Mouse (Mus musculus): ENCODE data around the gene Bace1. TPM values are rescaled to one million over a fixed set of nuclear protein-coding genes. Genes with fewer than 3 reads are reported as not detected.

Bace1 gene
- polyA plus RNA-seq, 1 experiment from 2014 or later: 26.5 TPM

DNA sequence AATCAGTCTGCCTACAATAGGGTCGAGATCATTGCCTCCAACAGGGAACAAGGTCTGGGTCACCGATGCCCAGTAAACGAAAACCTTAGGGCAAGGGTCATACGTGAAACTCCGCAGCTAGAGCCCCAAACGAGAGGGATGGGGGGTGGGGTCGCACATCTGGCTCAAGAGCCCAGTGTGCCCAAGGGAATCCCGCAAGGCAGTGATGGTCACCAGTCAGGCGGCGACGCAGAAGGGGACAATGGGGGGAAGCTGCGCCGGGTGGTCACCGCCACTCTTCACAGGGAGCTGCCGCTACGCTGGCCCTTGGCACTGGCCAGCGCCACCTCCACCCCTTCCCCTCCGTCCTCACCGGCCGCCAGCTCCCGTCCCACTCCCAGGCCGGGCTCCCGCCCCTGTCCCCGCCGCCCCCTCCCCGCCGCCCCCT lies 67.4 kb downstream of the Bace1 start:
- peak overlapping the region; percentile 61 for H3K4me2 ChIP-seq (ENCODE audit: low read length)
- peak; percentile 50 for ATAC-seq (replicated peaks; ENCODE audit: low FRiP score, low read depth)
- no peak for TF ChIP-seq CTCF (IDR thresholded peaks at IDR 0.05; ENCODE audit: low read depth)
- no peaks in the 10 kb centered on the region; the same call in 1 of the 2 replicates for H3K4me1 ChIP-seq (replicated peaks; ENCODE audit: insufficient read depth, low read length)
- H3K27me3 ChIP-seq (ENCODE audit: insufficient read depth, low read length): no peaks in the 10 kb centered on the region
- peak overlapping the region; percentile 94 for H3K27ac ChIP-seq
- under 1% methylated on average over 24 of the region's 27 CpGs for WGBS
- peak overlapping the region; percentile 83 for H3K9ac ChIP-seq (ENCODE audit: low read depth, low read length)
- peak overlapping the region; percentile 95 for H3K4me3 ChIP-seq (replicated peaks; ENCODE audit: low read depth, low read length)
- peaks cover 24% of the 10 kb centered on the region; the same call in 1 of the 2 replicates for H3K36me3 ChIP-seq (ENCODE audit: insufficient read depth, low read length)
- H3K9me3 ChIP-seq (replicated peaks; ENCODE audit: low read length): no peaks in the 10 kb centered on the region
- DNase-seq (ENCODE audit: low spot score): peak; percentile 40

- no peaks in the 10 kb centered on the region; the same call in 1 of the 2 replicates for H3K4me1 ChIP-seq (replicated peaks; ENCODE audit: insufficient read depth, low read length)
- under 1% methylated on average over 76 of the region's 80 CpGs for WGBS
Observed at GRCm38 (mm10) chr9:45906355-45907077, 68.1 kb downstream of the Bace1 start, which contains the start of the genes Pcsk7 and Rnf214. TSS of gene Pcsk7 (plus strand) at chr9:45906497. TSS of gene Rnf214 (minus strand) at chr9:45906911.

GRCm38 (mm10) chr9:45907078-45907428 lies 68.7 kb downstream of the Bace1 start:
- TF ChIP-seq CTCF (IDR thresholded peaks at IDR 0.05; ENCODE audit: low read depth): no peak
- H3K9me3 ChIP-seq (replicated peaks; ENCODE audit: low read length): no peaks in the 10 kb centered on the region
- no peak for ATAC-seq (replicated peaks; ENCODE audit: low FRiP score, low read depth)
- H3K4me2 ChIP-seq (ENCODE audit: low read length): peak overlapping the region; percentile 61
- H3K27me3 ChIP-seq (ENCODE audit: insufficient read depth, low read length): no peaks in the 10 kb centered on the region
- H3K36me3 ChIP-seq (ENCODE audit: insufficient read depth, low read length): peaks cover 27% of the 10 kb centered on the region
- peak overlapping the region; percentile 95 for H3K4me3 ChIP-seq (replicated peaks; ENCODE audit: low read depth, low read length)
- under 1% methylated on average over 19 of the region's 19 CpGs for WGBS
- H3K9ac ChIP-seq (ENCODE audit: low read depth, low read length): peak overlapping the region; percentile 83
- peak overlapping the region; percentile 94 for H3K27ac ChIP-seq
- peak; percentile 29 for DNase-seq (ENCODE audit: low spot score)
- H3K4me1 ChIP-seq (replicated peaks; ENCODE audit: insufficient read depth, low read length): no peaks in the 10 kb centered on the region; the same call in 1 of the 2 replicates

More at GRCm38 (mm10) chr9:45906355-45907077, 68.1 kb downstream of the Bace1 start, which contains the start of the genes Pcsk7 and Rnf214:
- H3K36me3 ChIP-seq (ENCODE audit: insufficient read depth, low read length): peaks cover 30% of the 10 kb centered on the region
- no peaks in the 10 kb centered on the region for H3K27me3 ChIP-seq (ENCODE audit: insufficient read depth, low read length)
- H3K4me3 ChIP-seq (replicated peaks; ENCODE audit: low read depth, low read length): peak within 1 kb of the TSS; percentile 95
- TF ChIP-seq CTCF (IDR thresholded peaks at IDR 0.05; ENCODE audit: low read depth): peak; percentile 78
- peak within 1 kb of the TSS; percentile 94 for H3K27ac ChIP-seq
- DNase-seq (ENCODE audit: low spot score) (peak; percentile 94), ATAC-seq (replicated peaks; ENCODE audit: low FRiP score, low read depth) (peak; percentile 90)
- no peaks in the 10 kb centered on the region for H3K9me3 ChIP-seq (replicated peaks; ENCODE audit: low read length)
- peak within 1 kb of the TSS; percentile 61 for H3K4me2 ChIP-seq (ENCODE audit: low read length)
- H3K9ac ChIP-seq (ENCODE audit: low read depth, low read length): peak within 1 kb of the TSS; percentile 83

DNA sequence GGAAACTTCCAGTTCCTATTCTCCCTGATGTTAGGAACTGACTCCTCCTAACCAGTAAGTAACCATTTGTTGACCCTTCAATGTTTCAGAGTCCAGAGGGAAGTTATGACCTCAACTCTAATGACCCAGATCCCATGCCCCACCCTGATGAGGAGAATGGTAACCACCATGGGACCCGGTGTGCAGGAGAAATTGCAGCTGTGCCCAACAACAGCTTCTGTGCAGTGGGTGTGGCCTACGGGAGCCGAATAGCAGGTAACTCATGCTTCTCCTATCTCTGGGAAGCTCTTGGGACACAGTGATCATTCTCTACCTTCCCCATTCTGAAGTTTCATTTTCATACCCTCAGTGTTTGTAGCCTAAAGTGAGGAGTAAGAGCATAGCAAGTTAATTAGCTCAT lies 72.6 kb downstream of the Bace1 start:
- H3K36me3 ChIP-seq (ENCODE audit: insufficient read depth, low read length): peaks cover 43% of the 10 kb centered on the region
- H3K4me2 ChIP-seq (ENCODE audit: low read length): no peak overlapping the region
- DNase-seq (ENCODE audit: low spot score) (no peak), ATAC-seq (replicated peaks; ENCODE audit: low FRiP score, low read depth) (no peak)
- H3K27me3 ChIP-seq (ENCODE audit: insufficient read depth, low read length): no peaks in the 10 kb centered on the region
- no peak overlapping the region for H3K27ac ChIP-seq
- no peak for TF ChIP-seq CTCF (IDR thresholded peaks at IDR 0.05; ENCODE audit: low read depth)
- no peak overlapping the region for H3K9ac ChIP-seq (ENCODE audit: low read depth, low read length)
- 89% methylated on average over 3 of the region's 3 CpGs for WGBS
- H3K4me1 ChIP-seq (replicated peaks; ENCODE audit: insufficient read depth, low read length): no peaks in the 10 kb centered on the region; the same call in 1 of the 2 replicates
- no peaks in the 10 kb centered on the region for H3K9me3 ChIP-seq (replicated peaks; ENCODE audit: low read length)
- no peak overlapping the region for H3K4me3 ChIP-seq (replicated peaks; ENCODE audit: low read depth, low read length)

DNA sequence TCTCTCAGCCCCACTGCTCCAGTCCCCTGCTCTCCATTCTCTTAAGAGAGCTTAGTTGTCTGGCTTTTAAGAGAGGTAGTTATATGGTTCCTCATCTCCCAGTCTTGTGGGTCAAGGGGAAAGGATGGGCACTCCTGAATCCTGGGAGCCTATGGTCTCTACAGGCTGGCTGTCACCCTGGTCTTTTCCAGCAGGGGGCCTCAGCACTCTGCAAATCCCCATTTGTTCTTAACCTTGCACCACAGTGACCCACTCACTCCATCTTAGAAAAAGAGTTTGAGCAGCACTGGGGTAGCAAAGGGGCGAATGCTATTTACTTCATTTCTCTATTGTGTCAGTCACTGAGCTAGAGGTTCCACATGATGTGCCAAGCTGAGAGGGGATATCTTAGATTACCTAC lies 73.3 kb downstream of the Bace1 start:
- no peak overlapping the region for H3K27ac ChIP-seq
- H3K9me3 ChIP-seq (replicated peaks; ENCODE audit: low read length): no peaks in the 10 kb centered on the region
- no peak overlapping the region for H3K4me2 ChIP-seq (ENCODE audit: low read length)
- H3K9ac ChIP-seq (ENCODE audit: low read depth, low read length): no peak overlapping the region
- no peaks in the 10 kb centered on the region; the same call in 1 of the 2 replicates for H3K4me1 ChIP-seq (replicated peaks; ENCODE audit: insufficient read depth, low read length)
- H3K36me3 ChIP-seq (ENCODE audit: insufficient read depth, low read length): peaks cover 48% of the 10 kb centered on the region
- DNase-seq (ENCODE audit: low spot score): peak; percentile 53
- 80% methylated on average over 1 of the region's 1 CpGs for WGBS
- TF ChIP-seq CTCF (IDR thresholded peaks at IDR 0.05; ENCODE audit: low read depth): peak; percentile 73
- no peak for ATAC-seq (replicated peaks; ENCODE audit: low FRiP score, low read depth)
- no peaks in the 10 kb centered on the region for H3K27me3 ChIP-seq (ENCODE audit: insufficient read depth, low read length)
- H3K4me3 ChIP-seq (replicated peaks; ENCODE audit: low read depth, low read length): no peak overlapping the region

Other genes starting within 250 kb of the Bace1 start
- gene Cep164, start 9.9 kb upstream of the Bace1 start, polyA plus RNA-seq (2015; fragmentation: Nextera tagmentation; extraction: Ambion mirVana): 20.1 and 20.6 TPM in 2 replicates
- gene Pcsk7, start 67.9 kb downstream of the Bace1 start, polyA plus RNA-seq (2015; fragmentation: Nextera tagmentation; extraction: Ambion mirVana): 18.2 and 19.7 TPM in 2 replicates
- gene Rnf214, start 68.3 kb downstream of the Bace1 start, polyA plus RNA-seq (2015; fragmentation: Nextera tagmentation; extraction: Ambion mirVana): 36.0 and 36.4 TPM in 2 replicates
- 116 and 126 TPM in 2 replicates for gene Tagln, start 97.5 kb downstream of the Bace1 start, polyA plus RNA-seq (2015; fragmentation: Nextera tagmentation; extraction: Ambion mirVana)
- gene Sidt2, start 116.7 kb downstream of the Bace1 start, polyA plus RNA-seq (2015; fragmentation: Nextera tagmentation; extraction: Ambion mirVana): 50.8 and 53.5 TPM in 2 replicates
- gene Pafah1b2, start 174.1 kb downstream of the Bace1 start, polyA plus RNA-seq (2015; fragmentation: Nextera tagmentation; extraction: Ambion mirVana): 113 and 127 TPM in 2 replicates
- gene Sik3, start 174.2 kb downstream of the Bace1 start, polyA plus RNA-seq (2015; fragmentation: Nextera tagmentation; extraction: Ambion mirVana): 12.5 and 12.7 TPM in 2 replicates

Data from kidney, postnatal 0 days (tissue).